Mouse (Mus musculus) testis, postnatal 14 days (tissue): ENCODE measurements around the gene Ngef.

Experiments
- DNase-seq: peaks from one replicate; pipeline ENCODE4 v3.0.0; 2021; ENCODE audit warnings: low spot score

Ngef gene

DNA sequence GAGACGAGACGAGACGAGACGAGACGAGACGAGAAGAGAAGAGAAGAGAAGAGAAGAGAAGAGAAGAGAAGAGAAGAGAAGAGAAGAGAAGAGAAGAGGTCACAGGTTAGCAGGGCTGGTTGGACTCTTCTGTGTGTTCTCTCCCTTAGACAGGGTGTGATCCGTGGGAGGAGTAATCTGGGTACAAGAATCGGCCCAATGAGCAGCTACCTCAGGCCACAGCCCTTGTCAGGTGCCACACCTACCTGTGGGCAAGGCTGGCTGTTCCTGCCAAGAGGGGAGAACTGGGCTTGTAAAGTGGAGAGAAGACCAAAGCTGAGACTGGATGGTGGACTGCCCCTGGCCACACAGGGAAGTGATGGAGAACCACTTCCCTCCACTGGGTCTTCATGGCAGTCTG is 7.9 kb downstream of the Ngef start:
- no peak for DNase-seq

DNA sequence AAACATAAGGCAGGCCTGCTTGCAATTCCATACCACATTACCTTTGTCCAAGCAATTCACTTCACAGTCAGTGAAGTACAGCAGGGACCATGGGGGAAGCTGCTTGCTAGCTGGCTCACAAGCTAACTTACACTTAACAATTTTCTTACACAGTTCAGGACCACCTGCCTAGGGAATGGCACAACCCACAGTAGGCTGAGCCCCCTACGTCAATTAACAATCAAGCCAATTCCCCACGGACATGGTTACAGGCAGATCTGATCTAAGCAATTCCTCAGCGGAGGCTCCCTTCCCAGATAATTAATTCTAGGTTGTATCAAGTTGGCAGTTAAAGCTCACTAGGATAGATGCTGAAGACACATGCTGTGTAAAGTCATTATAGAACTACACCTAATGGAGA is 10.7 kb downstream of the Ngef start:
- DNase-seq, result no peak

DNA sequence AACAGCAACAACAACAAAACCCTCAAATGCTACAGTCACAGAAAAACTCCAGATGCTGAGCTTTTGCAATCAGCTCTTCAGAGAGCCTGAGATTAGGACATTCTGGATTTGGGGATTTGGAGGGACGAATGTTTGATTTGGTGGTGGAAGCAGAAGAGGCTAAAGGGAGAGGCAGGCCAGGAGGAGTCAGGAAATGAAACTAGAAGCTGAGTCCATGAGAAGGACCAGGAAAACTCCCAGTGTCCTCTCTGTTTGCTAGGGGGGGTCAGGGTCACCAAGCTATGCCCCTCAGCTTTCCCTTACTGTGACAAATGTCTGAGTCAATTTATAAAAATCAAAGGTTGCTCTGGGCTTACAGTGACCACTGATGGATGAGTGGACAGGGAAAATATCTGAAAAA is 20.1 kb downstream of the Ngef start:
- no peak for DNase-seq

DNA sequence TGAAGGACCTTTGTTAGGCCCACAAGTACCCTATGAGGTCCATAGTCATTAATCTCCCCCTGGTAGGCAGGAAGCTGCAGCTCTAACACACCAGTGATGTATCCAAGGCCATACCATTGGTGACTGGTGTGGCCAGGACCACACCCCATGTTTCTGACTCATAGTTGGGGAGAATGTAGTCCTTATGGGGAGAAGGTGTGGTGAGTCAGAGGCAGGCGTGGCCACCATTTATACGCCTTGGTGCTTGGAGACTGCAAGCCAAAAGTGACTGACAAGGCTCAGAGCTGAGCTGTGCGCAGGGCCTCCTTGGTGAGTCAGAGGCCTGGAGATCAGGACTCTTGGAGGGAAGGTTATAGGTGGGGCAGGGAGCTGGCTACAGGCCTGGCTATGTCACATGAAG is 22.7 kb downstream of the Ngef start:
- DNase-seq, result no peak

DNA sequence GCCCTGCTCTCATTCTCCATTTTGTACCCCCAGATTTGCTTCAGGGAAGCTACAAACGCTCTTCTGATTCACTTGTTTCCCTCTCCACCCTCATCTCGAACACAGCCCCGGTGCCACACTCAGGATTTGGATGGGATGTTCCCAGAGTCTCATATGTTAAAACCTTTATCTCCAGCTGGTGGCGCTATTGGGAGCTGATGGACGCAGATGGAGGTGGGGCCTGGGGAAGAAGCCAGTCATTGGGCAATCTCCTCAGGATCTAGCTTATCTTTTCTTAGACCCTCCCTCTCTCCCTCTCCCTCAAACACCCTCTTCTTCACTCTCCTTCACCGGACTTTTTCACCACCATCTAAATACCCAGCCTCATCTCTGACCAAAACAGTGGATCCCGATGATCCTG is 32.1 kb downstream of the Ngef start:
- DNase-seq, result peak; percentile 52

DNA sequence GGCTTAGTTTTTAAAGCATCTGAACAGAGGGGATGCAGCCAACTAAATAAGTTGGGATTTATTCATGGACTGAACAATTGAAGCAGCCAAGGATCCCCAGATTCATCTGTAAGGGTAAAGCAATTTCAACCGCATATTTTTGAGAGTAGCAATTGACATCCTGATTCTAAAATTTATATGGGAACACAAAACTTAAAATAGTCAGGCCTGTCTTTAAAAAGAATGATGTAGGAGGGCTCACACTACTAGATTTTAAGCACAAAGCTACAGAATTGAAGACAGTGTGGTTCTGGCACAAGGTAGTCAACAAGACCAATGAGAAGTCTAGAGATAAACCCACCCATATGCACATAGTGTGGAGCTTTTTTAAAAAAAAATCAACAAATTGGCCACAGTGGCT is 36.7 kb downstream of the Ngef start:
- DNase-seq, result no peak

DNA sequence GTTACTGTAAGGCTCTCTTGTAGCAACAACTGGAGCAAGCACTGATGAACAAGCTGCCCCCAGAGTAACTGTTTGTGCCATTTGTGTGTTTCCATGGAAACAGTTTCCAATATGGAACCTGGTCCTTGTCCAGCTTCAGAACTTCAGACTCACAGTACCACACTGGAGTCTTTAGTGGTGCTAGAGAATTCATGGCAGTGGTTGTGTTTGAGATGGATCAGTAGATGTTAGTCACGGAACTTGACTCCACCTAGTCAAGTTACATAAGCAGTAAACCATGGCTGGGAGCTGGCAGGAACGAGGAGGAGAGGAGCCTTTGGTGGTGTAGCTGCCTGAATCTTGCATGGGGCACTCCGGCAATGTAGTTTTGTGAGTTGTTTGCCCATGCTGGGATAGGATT is 39.6 kb downstream of the Ngef start:
- DNase-seq, result no peak

DNA sequence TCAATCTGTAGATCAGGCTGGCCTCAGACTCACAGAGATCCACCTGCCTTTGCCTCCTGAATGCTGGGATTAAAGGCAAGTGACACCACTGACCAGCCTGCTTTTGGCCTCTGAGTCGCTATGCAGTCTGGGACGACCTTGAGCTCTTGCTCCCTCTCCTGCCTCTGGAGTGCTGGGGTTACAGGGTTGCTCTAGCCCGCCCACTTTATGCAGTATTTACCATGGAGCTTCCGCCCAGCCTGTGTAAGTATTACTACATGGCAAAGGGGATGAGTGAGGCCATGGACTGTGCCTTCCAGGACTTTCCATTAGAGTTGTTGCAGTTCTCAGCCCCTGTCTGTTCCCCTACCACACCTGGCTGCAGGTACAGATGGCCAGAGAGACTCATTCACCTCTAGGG is 41.3 kb downstream of the Ngef start:
- no peak for DNase-seq

DNA sequence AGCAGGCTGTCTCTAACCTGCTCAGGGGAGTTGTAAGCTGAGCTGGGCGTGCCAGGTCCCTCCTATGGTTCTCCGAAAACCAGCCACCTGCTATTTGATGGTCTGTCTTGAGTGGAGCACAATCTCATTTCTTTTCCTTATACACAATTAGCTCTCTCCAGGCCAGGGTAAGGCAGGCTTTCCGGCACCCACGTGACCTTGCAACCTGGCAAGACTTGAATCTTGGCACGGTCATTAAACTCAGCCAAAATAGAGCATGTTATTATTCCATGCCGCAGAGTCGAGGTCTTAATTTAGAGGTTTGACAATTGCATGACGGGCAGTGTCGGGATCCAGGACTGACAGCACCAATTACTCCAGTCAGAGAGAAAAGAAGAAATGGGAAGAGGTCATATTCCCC is 46.5 kb downstream of the Ngef start:
- DNase-seq, result no peak

DNA sequence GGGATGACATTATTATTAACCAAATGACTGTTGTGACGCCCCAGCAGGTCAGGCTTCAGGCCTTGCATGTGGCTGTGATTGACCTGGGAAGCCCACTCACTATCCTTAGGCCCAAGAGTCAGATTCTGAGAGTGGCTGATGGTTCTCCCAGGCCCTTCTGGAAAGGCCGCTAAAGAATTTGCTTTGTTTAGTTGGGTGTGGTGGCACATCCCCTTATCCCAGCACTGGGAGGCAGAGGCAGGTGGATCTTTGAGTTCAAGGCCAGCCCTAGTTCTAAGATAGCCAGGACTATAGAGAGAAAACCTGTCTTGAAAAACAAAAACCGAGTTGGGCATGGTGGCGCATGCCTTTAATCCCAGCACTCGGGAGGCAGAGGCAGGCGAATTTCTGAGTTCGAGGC is 48.6 kb downstream of the Ngef start:
- no peak for DNase-seq

DNA sequence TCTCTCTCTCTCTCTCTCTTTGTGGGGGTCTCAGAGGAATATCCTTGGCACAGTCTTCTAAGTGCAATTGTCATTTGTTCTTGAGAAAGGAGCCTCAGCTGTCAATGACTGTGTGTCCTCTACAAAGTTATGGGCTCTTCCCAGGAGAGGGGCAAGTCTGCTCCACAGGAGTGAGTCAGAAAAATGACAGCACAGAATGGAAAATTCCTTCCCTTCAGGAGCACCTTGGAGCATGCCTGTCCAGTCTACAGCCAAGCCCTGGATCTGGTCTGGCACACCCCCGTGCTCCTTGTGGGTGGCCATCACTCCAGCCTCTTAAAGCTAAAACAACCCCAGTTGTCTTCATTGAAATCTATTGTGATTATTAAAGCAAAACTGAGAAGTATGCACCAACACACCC is 52.1 kb downstream of the Ngef start:
- no peak for DNase-seq

DNA sequence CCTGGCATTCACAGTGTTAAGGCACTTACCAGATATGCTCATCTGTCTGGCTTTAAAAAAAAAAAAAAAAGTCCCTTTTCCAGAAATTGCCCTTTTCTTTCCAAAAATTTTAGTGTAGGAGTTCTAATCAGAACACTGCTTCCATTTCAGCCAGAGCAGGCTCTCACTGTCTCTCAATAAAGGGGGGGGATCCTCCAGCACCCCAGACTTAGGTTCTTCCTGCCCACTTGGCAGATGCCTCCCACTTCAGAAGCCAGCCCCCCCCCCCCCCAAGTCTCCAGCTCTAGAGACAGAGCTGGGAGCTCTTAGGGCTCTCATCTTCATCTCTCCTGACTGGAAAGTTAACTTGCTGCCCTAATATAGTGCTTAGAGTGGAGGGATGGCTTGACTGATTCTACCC is 53.2 kb downstream of the Ngef start:
- no peak for DNase-seq

DNA sequence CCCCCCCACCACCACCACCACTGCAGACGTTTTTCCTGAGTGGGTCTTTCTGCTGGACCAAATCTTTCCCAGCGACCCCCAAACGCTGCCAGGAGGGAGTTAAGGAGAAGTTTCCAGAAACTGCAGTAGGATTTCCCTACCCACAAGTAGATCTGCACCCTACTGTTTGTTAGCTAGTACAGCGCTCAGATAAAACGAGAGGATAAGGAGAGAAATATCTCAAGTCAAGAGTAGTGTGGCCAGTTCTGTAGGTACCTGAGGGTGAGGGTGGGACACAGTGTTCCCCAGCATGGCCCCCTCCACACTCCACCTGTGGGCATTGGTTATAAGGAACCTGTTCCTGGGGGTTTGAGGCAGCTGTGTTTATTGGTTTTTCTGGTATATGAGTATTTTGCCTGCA is 62.8 kb downstream of the Ngef start:
- DNase-seq, result no peak

DNA sequence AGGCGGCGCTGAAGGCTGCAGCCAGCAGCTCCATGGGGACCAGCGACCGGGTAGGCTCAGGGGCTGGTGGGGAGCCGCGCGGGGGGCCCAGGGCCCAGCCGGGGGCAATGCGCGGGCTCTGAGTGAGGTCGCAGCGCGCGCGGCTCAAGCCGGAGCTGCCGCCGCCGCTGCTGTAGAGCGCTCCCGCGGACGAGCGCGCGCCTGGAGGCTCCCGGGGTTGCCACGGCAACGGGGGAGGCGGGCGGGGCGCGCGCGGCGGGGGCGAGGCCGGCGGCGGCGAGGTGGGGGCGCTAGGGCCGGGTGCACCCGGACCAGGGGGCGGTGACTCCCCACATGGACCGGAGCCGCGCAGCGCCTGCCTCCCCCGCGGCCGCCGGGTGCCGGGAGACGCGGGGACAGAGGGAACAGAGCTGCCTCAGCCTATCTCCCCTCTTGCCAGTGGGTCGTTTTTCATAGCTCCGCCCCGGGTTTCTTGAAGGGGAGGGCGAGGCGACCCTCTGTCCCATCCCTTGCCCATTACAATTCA is 63.4 kb downstream of the Ngef start:
- no peak for DNase-seq

DNA sequence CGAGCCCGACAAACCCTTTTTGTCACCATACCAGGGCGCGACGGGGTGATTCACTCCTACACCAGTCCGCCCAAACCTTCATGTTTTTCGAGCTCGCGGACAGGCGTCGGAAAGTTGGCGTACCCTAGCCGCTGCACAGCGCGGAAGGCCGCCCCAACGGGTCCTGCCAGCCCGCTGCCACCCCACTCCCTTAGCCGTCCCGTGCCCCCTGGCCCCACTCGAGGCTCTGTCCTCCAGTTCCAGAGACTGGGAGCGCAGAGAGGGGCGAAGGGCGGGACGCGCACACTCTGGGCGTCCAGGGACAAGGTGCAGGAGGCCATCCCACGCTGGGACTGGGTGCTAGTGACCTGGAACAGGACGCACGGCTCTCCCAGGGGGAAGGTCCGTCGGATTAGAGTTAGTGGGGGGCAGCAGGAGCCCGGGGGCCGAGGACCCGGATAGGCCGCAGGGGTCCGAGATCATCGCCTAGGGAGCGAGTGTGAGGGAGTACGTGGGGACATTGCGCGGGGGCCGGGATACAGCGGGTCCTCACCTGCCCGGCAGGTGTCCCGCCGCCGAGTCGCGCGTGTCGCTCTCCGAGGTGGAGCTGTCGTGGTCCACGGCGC is 64.0 kb downstream of the Ngef start, which contains the start of gene Neu2:
Neu2 (plus strand) TSS at position 329 of the 605 bp plus-strand sequence.
- DNase-seq, result no peak

DNA sequence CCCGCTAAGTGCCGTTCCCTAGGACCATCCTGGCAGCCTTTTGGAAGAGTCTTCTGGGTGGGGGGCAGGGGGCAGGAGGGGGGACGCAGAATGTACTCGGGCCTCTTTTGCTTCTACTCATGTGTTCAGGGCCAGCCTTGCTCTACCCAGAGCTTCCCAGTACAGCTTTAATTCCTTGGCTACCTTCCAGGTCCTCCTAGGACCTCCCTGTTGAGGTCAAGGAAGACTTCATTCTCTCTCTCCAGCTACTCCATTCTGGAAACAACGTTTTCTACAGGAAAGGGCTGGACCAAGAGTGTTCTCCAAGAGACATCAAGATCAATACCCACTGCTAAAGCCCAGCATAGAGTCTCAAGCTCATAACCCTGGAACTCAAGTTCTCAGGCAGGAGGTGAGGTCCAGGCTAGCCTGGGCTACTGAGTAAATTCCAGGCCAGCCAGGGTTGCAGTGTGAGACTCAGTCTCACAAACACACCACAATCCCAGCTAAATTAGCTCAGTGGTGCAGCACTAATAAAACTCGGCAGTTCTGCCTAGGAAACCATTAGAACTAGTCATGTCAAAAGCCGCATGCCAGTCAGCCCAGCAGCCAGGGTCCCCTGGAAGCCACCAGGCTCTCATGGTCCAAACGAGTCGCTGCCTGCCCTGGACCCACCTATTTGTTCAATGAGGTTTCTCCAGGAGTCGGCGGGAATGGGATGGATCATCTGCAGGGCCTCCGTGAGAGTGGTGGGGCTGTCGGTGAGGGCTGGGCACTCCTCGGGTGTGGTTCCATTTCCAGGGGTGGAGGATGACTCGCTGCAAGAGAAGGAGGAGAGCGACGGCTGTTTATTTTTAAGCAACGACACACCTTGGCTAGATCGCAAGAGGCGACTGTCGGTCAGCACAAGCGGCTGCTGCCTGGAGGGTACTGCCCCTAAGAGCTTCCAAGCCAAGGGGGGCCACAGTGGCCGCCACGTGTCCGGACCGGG is 64.8 kb downstream of the Ngef start:
- no peak for DNase-seq

DNA sequence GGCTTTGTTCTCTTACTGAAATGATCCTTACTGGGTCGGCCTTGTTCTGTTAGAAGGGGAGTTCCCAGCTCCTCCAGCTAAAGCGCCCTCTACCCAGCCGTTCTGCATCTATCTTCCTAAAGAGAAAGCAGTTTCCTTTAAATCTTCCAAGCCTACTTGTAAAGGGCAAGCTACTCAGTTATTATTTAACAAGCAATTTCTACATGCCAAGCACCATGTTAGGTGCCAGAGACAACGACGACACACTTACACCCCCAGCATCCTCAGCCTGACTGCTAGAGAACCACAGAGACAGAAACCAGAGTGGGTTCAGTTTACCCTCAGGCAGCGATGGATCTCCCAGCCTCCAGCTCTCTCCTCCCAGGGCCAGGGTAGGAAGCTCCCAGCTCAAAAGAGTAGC is 65.8 kb downstream of the Ngef start:
- DNase-seq, result no peak

DNA sequence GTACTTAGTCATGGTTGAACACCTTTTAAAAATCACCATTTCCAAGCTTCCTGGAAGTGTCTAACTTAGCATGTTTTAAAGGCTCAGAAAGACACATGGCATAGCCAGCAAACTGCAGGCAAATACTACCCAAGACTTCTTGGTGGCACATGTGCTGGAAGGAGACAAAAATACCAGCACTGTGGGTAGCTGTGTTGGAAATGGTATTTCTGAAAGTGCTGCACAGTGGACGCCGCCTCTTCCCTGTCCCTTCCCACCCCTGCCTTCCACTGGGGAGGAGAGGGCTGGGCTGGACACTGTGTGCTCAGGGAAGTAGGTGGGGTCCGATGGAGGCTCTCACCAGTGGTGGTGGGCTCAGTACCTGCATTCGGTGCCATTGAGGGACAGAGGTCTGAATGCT is 68.1 kb downstream of the Ngef start:
- no peak for DNase-seq

DNA sequence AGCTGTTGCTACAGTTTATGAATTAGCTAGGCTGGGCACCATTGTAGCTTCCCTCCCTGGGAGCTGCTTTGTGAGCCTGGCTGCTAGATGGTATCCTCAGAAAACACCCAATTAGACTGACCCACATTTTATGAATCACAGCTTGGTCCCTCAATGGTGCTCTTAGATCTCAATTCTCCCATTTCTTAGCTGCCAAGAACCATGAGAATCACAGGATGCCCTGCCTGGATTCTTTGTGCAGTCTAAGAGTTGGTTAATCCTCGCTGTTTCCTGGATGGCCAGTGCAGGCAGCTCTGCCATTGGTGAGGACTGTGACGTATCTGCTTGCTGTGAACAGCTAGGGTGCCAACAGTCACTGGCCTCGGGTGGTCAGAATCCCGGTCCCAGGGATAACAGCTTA is 80.1 kb downstream of the Ngef start:
- DNase-seq, result no peak

DNA sequence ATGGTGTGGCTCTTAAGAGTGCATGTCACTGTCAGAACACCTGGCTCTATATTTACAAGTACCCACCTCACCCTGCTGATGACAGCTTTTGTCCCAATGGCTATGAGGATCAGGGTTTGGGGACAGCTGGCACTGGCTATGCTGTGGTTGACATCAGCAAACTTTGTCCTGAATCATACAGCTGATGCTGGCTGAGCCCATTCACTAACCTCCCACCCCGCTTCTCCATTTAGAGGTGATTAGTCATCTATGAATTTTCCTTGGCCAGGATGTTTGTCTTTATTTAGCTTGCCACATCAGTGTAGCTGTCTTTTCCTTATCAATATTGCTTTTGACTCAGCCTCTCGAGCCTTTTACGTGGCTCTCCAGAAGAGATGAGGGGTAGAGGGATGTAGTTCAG is 81.4 kb downstream of the Ngef start:
- DNase-seq, result no peak

DNA sequence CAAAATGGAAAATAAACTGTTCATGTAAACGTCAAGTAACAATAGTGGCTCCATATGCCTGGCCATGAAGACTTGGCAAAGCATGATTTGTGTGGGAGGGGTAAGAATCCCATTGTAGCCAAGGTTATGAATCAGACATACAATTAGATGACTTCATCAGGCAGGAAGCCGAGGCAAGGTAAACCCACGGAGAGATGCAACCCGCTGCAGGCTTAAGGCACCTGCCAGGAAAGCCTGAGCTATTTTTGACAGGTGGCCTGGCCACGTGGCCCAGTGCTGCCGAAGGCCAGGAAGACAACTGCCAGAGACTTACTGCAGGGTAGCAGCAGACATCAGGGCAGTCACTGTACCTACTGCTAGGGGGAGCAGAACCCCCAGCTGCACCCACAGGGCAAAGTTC is 87.3 kb downstream of the Ngef start:
- no peak for DNase-seq

DNA sequence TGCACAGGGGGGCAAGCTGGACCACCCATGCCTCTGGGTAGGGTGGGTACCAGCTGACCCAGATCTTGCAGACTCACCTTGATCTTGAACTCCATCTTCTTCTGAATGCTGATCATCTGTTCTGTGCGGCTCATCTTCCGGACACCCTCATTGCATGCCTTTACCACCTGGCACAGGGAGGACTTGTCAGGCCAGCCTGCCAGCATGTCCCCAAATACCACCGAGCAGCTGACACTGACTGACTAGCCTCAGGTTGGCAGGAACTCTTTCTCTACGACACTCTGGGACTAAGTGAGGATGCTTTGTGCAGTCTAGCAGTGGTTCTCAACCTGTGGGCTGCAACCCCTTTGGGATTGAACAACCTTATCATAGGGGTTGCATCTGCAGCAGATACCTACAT is 91.1 kb downstream of the Ngef start:
- no peak for DNase-seq

DNA sequence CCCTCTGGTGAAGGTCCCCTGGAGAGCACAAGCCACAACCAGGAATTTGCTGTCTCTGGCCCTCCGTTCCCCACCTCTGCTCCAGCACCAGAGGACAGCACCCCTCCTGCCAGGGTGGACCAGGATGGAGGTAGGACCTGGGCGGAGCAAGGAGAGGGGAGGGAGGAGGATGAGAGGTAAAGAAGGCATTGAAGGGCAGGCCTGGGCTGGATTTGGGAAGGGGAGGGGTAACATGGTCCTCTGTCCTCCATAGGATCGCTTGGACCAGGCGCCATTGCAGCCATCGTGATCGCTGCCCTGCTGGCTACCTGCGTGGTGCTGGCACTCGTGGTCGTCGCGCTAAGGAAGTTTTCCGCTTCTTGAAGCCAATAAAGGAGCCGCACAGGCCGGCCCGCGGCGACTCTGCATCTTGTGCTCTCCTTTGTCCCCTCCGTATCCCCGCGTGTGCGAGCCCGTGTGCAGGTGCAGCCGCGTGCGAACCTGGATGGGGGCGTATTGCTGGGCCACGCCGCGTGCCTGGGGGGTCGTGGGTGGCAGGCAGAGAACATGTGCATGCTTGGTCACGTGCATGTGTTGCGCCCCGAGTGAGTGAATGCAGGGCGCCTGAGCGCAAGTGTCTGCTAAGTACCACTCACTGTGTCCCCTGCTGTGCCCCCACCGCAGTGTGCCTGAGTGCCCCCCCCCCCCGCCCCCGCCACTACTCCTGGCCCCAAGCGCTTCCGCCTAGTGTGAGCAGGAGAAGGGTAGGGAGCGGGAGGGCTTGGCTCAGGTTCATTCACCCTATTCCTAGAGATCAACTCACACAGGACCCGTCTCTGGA is 98.4 kb downstream of the Ngef start:
- no peak for DNase-seq
